Mouse (Mus musculus): ENCODE data around the gene P3h1.

The P3h1 gene

GRCm38 (mm10) chr4:119232410-119233255 is at the start of gene P3h1, which contains the start of gene AU022252:
TSS of gene P3h1 (plus strand) at chr4:119232915.
TSS of gene AU022252 (minus strand) at chr4:119232712.
- in situ Hi-C loops (cut with MboI) = no loop called here

- in situ Hi-C loops (cut with MboI) = no loop called here
Measured at GRCm38 (mm10) chr4:119183525-119183924, 49.2 kb upstream of the P3h1 start.

- in situ Hi-C loops (cut with MboI) = no loop called here
Measured at GRCm38 (mm10) chr4:119185771-119186170, 46.9 kb upstream of the P3h1 start.

GRCm38 (mm10) chr4:119188060-119188785 is 44.5 kb upstream of the P3h1 start:
- in situ Hi-C loops (cut with MboI) = no loop called here

- in situ Hi-C loops (cut with MboI) = no loop called here
Measured at GRCm38 (mm10) chr4:119189392-119189791, 43.3 kb upstream of the P3h1 start.

- in situ Hi-C loops (cut with MboI) = no loop called here
Measured at GRCm38 (mm10) chr4:119189864-119190263, 42.9 kb upstream of the P3h1 start, which contains the start of gene Ermap. TSS of gene Ermap (minus strand) at chr4:119190011.

- in situ Hi-C loops (cut with MboI) = no loop called here
Measured at GRCm38 (mm10) chr4:119190618-119191017, 42.1 kb upstream of the P3h1 start.

GRCm38 (mm10) chr4:119191273-119191672 is 41.4 kb upstream of the P3h1 start:
- in situ Hi-C loops (cut with MboI) = no loop called here

- in situ Hi-C loops (cut with MboI) = no loop called here
Measured at GRCm38 (mm10) chr4:119192757-119193156, 40.0 kb upstream of the P3h1 start.

- in situ Hi-C loops (cut with MboI) = no loop called here
Measured at GRCm38 (mm10) chr4:119194909-119195581, 37.7 kb upstream of the P3h1 start, which contains the start of gene Svbp. TSS of gene Svbp (plus strand) at chr4:119195306.

GRCm38 (mm10) chr4:119195582-119196320 is 37.0 kb upstream of the P3h1 start:
- in situ Hi-C loops (cut with MboI) = no loop called here

- in situ Hi-C loops (cut with MboI) = no loop called here
Measured at GRCm38 (mm10) chr4:119198105-119198504, 34.6 kb upstream of the P3h1 start.

GRCm38 (mm10) chr4:119204672-119205071 is 28.0 kb upstream of the P3h1 start:
- in situ Hi-C loops (cut with MboI) = no loop called here

GRCm38 (mm10) chr4:119216667-119217066 is 16.0 kb upstream of the P3h1 start:
- in situ Hi-C loops (cut with MboI) = no loop called here

- in situ Hi-C loops (cut with MboI) = no loop called here
Measured at GRCm38 (mm10) chr4:119218169-119218568, 14.5 kb upstream of the P3h1 start, which contains the start of gene Tmem269. TSS of gene Tmem269 (minus strand) at chr4:119218217.

GRCm38 (mm10) chr4:119223696-119224095 is 9.0 kb upstream of the P3h1 start:
- in situ Hi-C loops (cut with MboI) = no loop called here

GRCm38 (mm10) chr4:119224534-119224933 is 8.2 kb upstream of the P3h1 start:
- in situ Hi-C loops (cut with MboI) = no loop called here

GRCm38 (mm10) chr4:119225719-119226118 is 7.0 kb upstream of the P3h1 start:
- in situ Hi-C loops (cut with MboI) = no loop called here

- in situ Hi-C loops (cut with MboI) = no loop called here
Measured at GRCm38 (mm10) chr4:119226751-119227150, 6.0 kb upstream of the P3h1 start.

GRCm38 (mm10) chr4:119233256-119233901 is 664 bp downstream of the P3h1 start:
- in situ Hi-C loops (cut with MboI) = no loop called here

- in situ Hi-C loops (cut with MboI) = no loop called here
Measured at GRCm38 (mm10) chr4:119234348-119234747, 1.6 kb downstream of the P3h1 start.

Data from mature B cell (primary cell).